Mouse (Mus musculus): ENCODE results near the gene Sphkap.

- no peak for TF ChIP-seq EP300 (IDR thresholded peaks at IDR 0.05)
- TF ChIP-seq CTCF (IDR thresholded peaks at IDR 0.05) = no peak
These were observed 41.5 kb downstream of the Sphkap start for GRCm38 (mm10) chr1:83366456-83366855.
